Mouse (Mus musculus) spleen, adult 10 weeks (tissue): ENCODE results near the gene Kcnk12. TPM values are rescaled to one million over a fixed set of nuclear protein-coding genes. Genes with fewer than 3 reads are reported as not detected.

Source experiments
- polyA plus RNA-seq: library from polyadenylated mRNA; stranded (reverse); fragments of 350-450 nt; fragmentation: Illumina TruSeq; extraction: RNeasy Lipid Tissue Mini Kit (QIAGEN cat#74804); gene quantifications from one replicate; pipeline ENCODE4 v1.2.3, GENCODE M21; 2015; ENCODE audit warnings: low replicate concordance; ENCODE audit not compliant: insufficient read depth

Gene Kcnk12
- polyA plus RNA-seq: not detected

GRCm38 (mm10) chr17:87797688-87798291 is at the start of gene Kcnk12:
Gene Kcnk12 (minus strand): TSS chr17:87797994.

Other genes with a start within 250 kb of the Kcnk12 start
- 6.5 TPM for gene Epcam, start 162.0 kb downstream of the Kcnk12 start, polyA plus RNA-seq
- gene Msh2, start 125.7 kb downstream of the Kcnk12 start, polyA plus RNA-seq: 34.3 TPM
- gene Rpl36-ps4, start 123.0 kb upstream of the Kcnk12 start, polyA plus RNA-seq: not detected
- gene Msh6, start 177.1 kb upstream of the Kcnk12 start, polyA plus RNA-seq: 40.6 TPM